Mouse (Mus musculus) heart, embryonic 15.5 days (tissue): ENCODE results near the gene Ftcd. TPM values are rescaled to one million over a fixed set of nuclear protein-coding genes. Genes with fewer than 3 reads are reported as not detected.

Experiments
- ATAC-seq: fragments of 200-750 bp; cut with Nextera tagmentation; replicated peaks from 2 replicates; pipeline ENCODE4 v1.8.0; 2017; ENCODE audit warnings: low read depth, moderate TSS enrichment; ENCODE audit not compliant: insufficient number of reproducible peaks, insufficient read depth, low FRiP score
- H3K27ac ChIP-seq: fragments of 300-500 bp; sonication (generic); 2 replicates; pipeline ENCODE4 v1.5.1; 2015; ENCODE audit warnings: mild to moderate bottlenecking, inconsistent platforms
- H3K27me3 ChIP-seq: fragments of 300-500 bp; sonication (generic); 2 replicates; pipeline ENCODE4 v1.6.1; 2015; ENCODE audit warnings: inconsistent platforms
- H3K36me3 ChIP-seq: fragments of 300-500 bp; sonication (generic); 2 replicates; pipeline ENCODE4 v1.6.1; 2015; ENCODE audit warnings: mild to moderate bottlenecking, inconsistent platforms
- H3K4me1 ChIP-seq: fragments of 300-500 bp; sonication (generic); replicated peaks from 2 replicates; pipeline ENCODE4 v1.6.1; 2015; ENCODE audit warnings: inconsistent platforms
- H3K4me2 ChIP-seq: fragments of 300-500 bp; sonication (generic); 2 replicates; pipeline ENCODE4 v1.6.1; 2015; ENCODE audit warnings: inconsistent platforms, mild to moderate bottlenecking, moderate library complexity
- H3K4me3 ChIP-seq: fragments of 300-500 bp; sonication (generic); 2 replicates; pipeline ENCODE4 v1.5.1; 2015; ENCODE audit warnings: mild to moderate bottlenecking, inconsistent platforms
- H3K9ac ChIP-seq: fragments of 300-500 bp; sonication (generic); 2 replicates; pipeline ENCODE4 v1.6.1; 2015; ENCODE audit warnings: mild to moderate bottlenecking, inconsistent platforms
- H3K9me3 ChIP-seq: fragments of 300-500 bp; sonication (generic); replicated peaks from 2 replicates; pipeline ENCODE4 v1.6.1; 2016; ENCODE audit warnings: inconsistent platforms
- WGBS: fragments of 180-500 bp; shearing (Covaris S2); methylation state at CpG from one replicate; pipeline ENCODE4 v1.1.7; 2015; ENCODE audit warnings: mixed read lengths; 5-methylcytosine and 5-hydroxymethylcytosine counted together
- polyA plus RNA-seq: library from polyadenylated mRNA; unstranded; fragments of >200 nt; fragmentation: Nextera tagmentation; extraction: Ambion mirVana; gene quantifications from 2 replicates; pipeline ENCODE4 v1.2.1, GENCODE M21; 2015

The Ftcd gene
- polyA plus RNA-seq, 1 experiment from 2014 or later = 3.5 TPM

DNA sequence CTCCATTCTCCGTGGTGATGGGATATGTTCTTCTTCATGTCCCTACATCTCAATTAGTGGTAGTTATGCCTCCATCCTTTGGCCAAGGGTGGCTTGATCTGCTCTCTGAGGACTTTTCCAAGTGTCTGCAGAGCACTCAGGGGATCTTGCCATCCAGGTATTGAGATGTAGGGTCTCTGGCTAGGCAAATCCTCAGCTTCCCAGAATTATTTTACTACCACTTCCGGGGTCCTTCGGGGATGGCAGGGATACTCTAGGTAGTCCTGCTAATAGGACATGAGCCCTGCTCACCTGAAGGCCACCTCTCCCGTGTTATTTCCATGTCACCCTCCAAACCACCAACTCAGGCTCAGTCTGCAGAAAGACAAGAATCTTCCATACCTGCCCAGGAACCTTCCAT, 61.2 kb downstream of the Ftcd start:
- Histone ChIP-seq H3K9ac (no peak overlapping the region), H3K27me3 (no peaks in the 10 kb centered on the region), H3K36me3 (no peaks in the 10 kb centered on the region), H3K27ac (peak overlapping the region; percentile 32; the same call in 1 of the 2 replicates), H3K4me2 (no peak overlapping the region), H3K9me3 (no peaks in the 10 kb centered on the region), H3K4me3 (no peak overlapping the region), H3K4me1 (peaks cover 26% of the 10 kb centered on the region)
- WGBS = 76% methylated on average over 4 of the region's 4 CpGs
- no peak for ATAC-seq

Other genes starting within 250 kb of the Ftcd start
- 8.6 and 10.3 TPM in 2 replicates for gene Dip2a, start 230.4 kb upstream of the Ftcd start, polyA plus RNA-seq
- gene AC141477.1, start 135.2 kb upstream of the Ftcd start, polyA plus RNA-seq = not detected in 2 replicates
- gene Pcnt, start 132.9 kb upstream of the Ftcd start, polyA plus RNA-seq = 9.9 and 11.9 TPM in 2 replicates
- 0.09 TPM in 1 of 2 replicates, not detected in the other for gene 2610028H24Rik, start 126.6 kb upstream of the Ftcd start, polyA plus RNA-seq
- 30.3 and 37.6 TPM in 2 replicates for gene Mcm3ap, start 106.7 kb upstream of the Ftcd start, polyA plus RNA-seq
- 4.5 and 5.1 TPM in 2 replicates for gene Ybey, start 106.5 kb upstream of the Ftcd start, polyA plus RNA-seq
- gene Lss, start 44.1 kb upstream of the Ftcd start, polyA plus RNA-seq = 8.3 and 9.6 TPM in 2 replicates
- gene Spatc1l, start 13.4 kb upstream of the Ftcd start, polyA plus RNA-seq = not detected in 2 replicates
- 90.2 and 125 TPM in 2 replicates for gene Col6a2, start 48.0 kb downstream of the Ftcd start, polyA plus RNA-seq
- gene Col6a1, start 150.5 kb downstream of the Ftcd start, polyA plus RNA-seq = 90.9 and 128 TPM in 2 replicates